Mouse (Mus musculus) ovary, postnatal 10 days (tissue): ENCODE results near the gene B3gnt8.

ENCODE experiments used
- DNase-seq: peaks from one replicate; pipeline ENCODE4 v3.0.0; 2022; ENCODE audit warnings: low spot score

Gene B3gnt8

GRCm38 (mm10) chr7:25618865-25619721 is 7.4 kb upstream of the B3gnt8 start, which contains the start of gene Dmac2:
Dmac2 (plus strand) TSS chr7:25619414.
- DNase-seq: peak; percentile 71

- no peak for DNase-seq
These were observed 6.8 kb upstream of the B3gnt8 start for GRCm38 (mm10) chr7:25619722-25619991.

- DNase-seq: no peak
These were observed 6.4 kb upstream of the B3gnt8 start for GRCm38 (mm10) chr7:25620101-25620500.

GRCm38 (mm10) chr7:25620751-25621150 is 5.7 kb upstream of the B3gnt8 start:
- DNase-seq: no peak

- no peak for DNase-seq
These were observed 2.5 kb upstream of the B3gnt8 start for GRCm38 (mm10) chr7:25623857-25624370.

GRCm38 (mm10) chr7:25624851-25625250 is 1.6 kb upstream of the B3gnt8 start:
- DNase-seq: no peak

- DNase-seq: no peak
These were observed 732 bp upstream of the B3gnt8 start for GRCm38 (mm10) chr7:25625594-25626250.

- DNase-seq: peak; percentile 46
These were observed 1.2 kb downstream of the B3gnt8 start for GRCm38 (mm10) chr7:25627431-25628322.

GRCm38 (mm10) chr7:25628323-25628620 is 1.8 kb downstream of the B3gnt8 start:
- DNase-seq: no peak

- DNase-seq: no peak
These were observed 6.2 kb downstream of the B3gnt8 start for GRCm38 (mm10) chr7:25632679-25633078.

GRCm38 (mm10) chr7:25636373-25636772 is 9.9 kb downstream of the B3gnt8 start:
- no peak for DNase-seq

- no peak for DNase-seq
These were observed 10.6 kb downstream of the B3gnt8 start for GRCm38 (mm10) chr7:25637099-25637498.

- DNase-seq: no peak
These were observed 13.3 kb downstream of the B3gnt8 start for GRCm38 (mm10) chr7:25639754-25640153.

- no peak for DNase-seq
These were observed 17.7 kb downstream of the B3gnt8 start for GRCm38 (mm10) chr7:25644136-25644535.

GRCm38 (mm10) chr7:25644631-25645030 is 18.2 kb downstream of the B3gnt8 start:
- no peak for DNase-seq

GRCm38 (mm10) chr7:25645074-25645473 is 18.6 kb downstream of the B3gnt8 start:
- no peak for DNase-seq

- no peak for DNase-seq
These were observed 21.2 kb downstream of the B3gnt8 start for GRCm38 (mm10) chr7:25647574-25648123.

- DNase-seq: no peak
These were observed 23.4 kb downstream of the B3gnt8 start for GRCm38 (mm10) chr7:25649839-25650238.

GRCm38 (mm10) chr7:25651281-25651680 is 24.8 kb downstream of the B3gnt8 start:
- DNase-seq: no peak

- no peak for DNase-seq
These were observed 25.8 kb downstream of the B3gnt8 start for GRCm38 (mm10) chr7:25652244-25652759.

- DNase-seq: no peak
These were observed 29.4 kb downstream of the B3gnt8 start for GRCm38 (mm10) chr7:25655601-25656428.
